Comparison of ENCODE assay signal across 26 mouse cellular contexts in genomic region chr7:79447048-79447447, GRCm38 (mm10). TPM values are rescaled to one million over a fixed set of nuclear protein-coding genes. Genes with fewer than 3 reads are reported as not detected.
"Had no signal": no experiment of that assay in that cellular context is flagged by ENCODE, and none has a peak within 500 bp of the region (broad histone marks: within the 10 kb centered on the region; RNA-seq: fewer than 3 reads in every experiment).

No protein-coding gene starts in this region.

- H3K27me3 ChIP-seq: heart, embryonic 13.5 days; heart, embryonic 15.5 days; hindbrain, embryonic 13.5 days; hindbrain, embryonic 15.5 days; limb, embryonic 13.5 days; limb, embryonic 15.5 days; liver, embryonic 12.5 days had no signal

- DNase-seq: gastrocnemius, postnatal 14 days; gastrocnemius, postnatal 36 days; heart, adult 11 months; heart, adult 2 months; heart, postnatal 14 days; heart, postnatal 36 days; kidney, adult 18-20 months; kidney, adult 8-10 months; kidney, postnatal 10 days; kidney, postnatal 25 days; kidney, postnatal 4 days; left cerebral cortex, postnatal 4 days had no signal

- H3K4me1 ChIP-seq: heart, embryonic 13.5 days; heart, embryonic 15.5 days; hindbrain, embryonic 13.5 days; hindbrain, embryonic 15.5 days; limb, embryonic 13.5 days; limb, embryonic 15.5 days; liver, embryonic 12.5 days had no signal

- H3K9ac ChIP-seq: heart, embryonic 13.5 days; heart, embryonic 15.5 days; hindbrain, embryonic 13.5 days; hindbrain, embryonic 15.5 days; limb, embryonic 13.5 days; limb, embryonic 15.5 days; liver, embryonic 12.5 days; liver, embryonic 14.5 days had no signal

- H3K4me2 ChIP-seq: heart, embryonic 11.5 days; heart, embryonic 13.5 days; heart, embryonic 15.5 days; hindbrain, embryonic 13.5 days; hindbrain, embryonic 15.5 days; limb, embryonic 13.5 days; limb, embryonic 15.5 days; liver, embryonic 12.5 days had no signal

- H3K4me3 ChIP-seq: heart, adult 2 months; heart, embryonic 13.5 days; heart, embryonic 15.5 days; hindbrain, embryonic 13.5 days; hindbrain, embryonic 15.5 days; layer of hippocampus, adult 2 months; left cerebral cortex, adult 2 months; limb, embryonic 13.5 days; limb, embryonic 15.5 days; liver, embryonic 12.5 days had no signal

- H3K27ac ChIP-seq: heart, adult 2 months; heart, embryonic 13.5 days; heart, embryonic 15.5 days; hindbrain, embryonic 13.5 days; hindbrain, embryonic 15.5 days; hindbrain, postnatal 0 days; layer of hippocampus, adult 2 months; left cerebral cortex, adult 2 months; limb, embryonic 13.5 days; limb, embryonic 15.5 days; liver, embryonic 12.5 days; liver, embryonic 14.5 days had no signal

- H3K9me3 ChIP-seq: heart, embryonic 13.5 days; heart, embryonic 15.5 days; hindbrain, embryonic 13.5 days; hindbrain, embryonic 15.5 days; limb, embryonic 15.5 days; liver, embryonic 12.5 days had no signal

- ATAC-seq: hindbrain, postnatal 0 days; liver, embryonic 12.5 days had no signal

RNA-seq across cellular contexts. Expression of gene Fanci, which starts 55.3 kb away (rescaled TPM):
- total RNA-seq: gastrocnemius, adult 18-20 months; gastrocnemius, adult 8-10 months had no signal
